Mouse (Mus musculus): Measurements from ENCODE around the gene Efcc1. TPM values are rescaled to one million over a fixed set of nuclear protein-coding genes. Genes with fewer than 3 reads are reported as not detected.
A peak's percentile ranks its signal among the peaks of the same experiment; 100 is the strongest.
"Not testable (repeated sequence)": the region's sequence is repeated elsewhere in the genome, so short reads cannot be mapped to it uniquely, and the experiment has no call there.

The Efcc1 gene
- polyA plus RNA-seq, 1 experiment from 2014 or later: 3.8 TPM

GRCm38 (mm10) chr6:87763376-87764280 lies 33.0 kb downstream of the Efcc1 start:
- no peak overlapping the region for H3K4me3 ChIP-seq (ENCODE audit: low read depth, low read length)
- DNase-seq (peak; percentile 68), ATAC-seq (ENCODE audit: insufficient read depth) (no peak; the same call in 1 of the 2 replicates)
- no peaks in the 10 kb centered on the region for H3K36me3 ChIP-seq (ENCODE audit: insufficient read depth)
- H3K4me2 ChIP-seq: no peak overlapping the region
- no peaks in the 10 kb centered on the region for H3K27me3 ChIP-seq (ENCODE audit: insufficient read depth, low read length)
- no peak overlapping the region for H3K27ac ChIP-seq (ENCODE audit: low read depth)
- no peak overlapping the region for H3K9ac ChIP-seq
- peak; percentile 71 for TF ChIP-seq CTCF (IDR thresholded peaks at IDR 0.05; ENCODE audit: low read depth)
- H3K4me1 ChIP-seq (ENCODE audit: insufficient read depth): no peaks in the 10 kb centered on the region
- no peaks in the 10 kb centered on the region for H3K9me3 ChIP-seq (ENCODE audit: low read depth, low read length)
- 62% methylated on average over 4 of the region's 4 CpGs for WGBS

- H3K4me1 ChIP-seq (ENCODE audit: insufficient read depth); DNase-seq; H3K9me3 ChIP-seq (ENCODE audit: low read depth, low read length); H3K27ac ChIP-seq (ENCODE audit: low read depth); H3K4me2 ChIP-seq; H3K9ac ChIP-seq; H3K4me3 ChIP-seq (ENCODE audit: low read depth, low read length); H3K36me3 ChIP-seq (ENCODE audit: insufficient read depth); ATAC-seq (ENCODE audit: insufficient read depth); H3K27me3 ChIP-seq (ENCODE audit: insufficient read depth, low read length): not testable (repeated sequence)
- WGBS: 89% methylated on average over 2 of the region's 2 CpGs
Observed at GRCm38 (mm10) chr6:87764296-87764695, 33.6 kb downstream of the Efcc1 start.

- ATAC-seq (ENCODE audit: insufficient read depth) (no peak; the same call in 1 of the 2 replicates), DNase-seq (peak; percentile 71)
- Histone ChIP-seq H3K9me3 (ENCODE audit: low read depth, low read length) (no peaks in the 10 kb centered on the region), H3K27ac (ENCODE audit: low read depth) (no peak overlapping the region), H3K27me3 (ENCODE audit: insufficient read depth, low read length) (no peaks in the 10 kb centered on the region), H3K36me3 (ENCODE audit: insufficient read depth) (no peaks in the 10 kb centered on the region), H3K9ac (no peak overlapping the region), H3K4me1 (ENCODE audit: insufficient read depth) (no peaks in the 10 kb centered on the region), H3K4me2 (no peak overlapping the region), H3K4me3 (ENCODE audit: low read depth, low read length) (no peak overlapping the region)
- TF ChIP-seq CTCF (IDR thresholded peaks at IDR 0.05; ENCODE audit: low read depth): peak; percentile 63
- WGBS: 52% methylated on average over 8 of the region's 8 CpGs
Observed at GRCm38 (mm10) chr6:87770626-87771025, 40.0 kb downstream of the Efcc1 start.

GRCm38 (mm10) chr6:87774466-87774865 lies 43.8 kb downstream of the Efcc1 start:
- no peaks in the 10 kb centered on the region for H3K4me1 ChIP-seq (ENCODE audit: insufficient read depth)
- no peaks in the 10 kb centered on the region for H3K36me3 ChIP-seq (ENCODE audit: insufficient read depth)
- DNase-seq (no peak), ATAC-seq (ENCODE audit: insufficient read depth) (no peak)
- no peak overlapping the region for H3K27ac ChIP-seq (ENCODE audit: low read depth)
- 34% methylated on average over 1 of the region's 1 CpGs for WGBS
- no peak overlapping the region for H3K4me3 ChIP-seq (ENCODE audit: low read depth, low read length)
- no peak for TF ChIP-seq CTCF (IDR thresholded peaks at IDR 0.05; ENCODE audit: low read depth)
- no peaks in the 10 kb centered on the region for H3K27me3 ChIP-seq (ENCODE audit: insufficient read depth, low read length)
- no peaks in the 10 kb centered on the region for H3K9me3 ChIP-seq (ENCODE audit: low read depth, low read length)
- no peak overlapping the region for H3K9ac ChIP-seq
- H3K4me2 ChIP-seq: no peak overlapping the region

GRCm38 (mm10) chr6:87774909-87775308 lies 44.2 kb downstream of the Efcc1 start:
- ATAC-seq (ENCODE audit: insufficient read depth): no peak
- WGBS: 75% methylated on average over 9 of the region's 9 CpGs

GRCm38 (mm10) chr6:87775588-87776245 lies 45.0 kb downstream of the Efcc1 start:
- WGBS: 55% methylated on average over 3 of the region's 3 CpGs
- ATAC-seq (ENCODE audit: insufficient read depth): no peak

More at GRCm38 (mm10) chr6:87774909-87775308, 44.2 kb downstream of the Efcc1 start:
- Histone ChIP-seq H3K4me1 (ENCODE audit: insufficient read depth) (no peaks in the 10 kb centered on the region), H3K4me3 (ENCODE audit: low read depth, low read length) (no peak overlapping the region), H3K36me3 (ENCODE audit: insufficient read depth) (no peaks in the 10 kb centered on the region), H3K27ac (ENCODE audit: low read depth) (no peak overlapping the region), H3K9me3 (ENCODE audit: low read depth, low read length) (no peaks in the 10 kb centered on the region), H3K9ac (no peak overlapping the region), H3K27me3 (ENCODE audit: insufficient read depth, low read length) (no peaks in the 10 kb centered on the region), H3K4me2 (no peak overlapping the region)
- DNase-seq: no peak
- TF ChIP-seq CTCF (IDR thresholded peaks at IDR 0.05; ENCODE audit: low read depth): no peak

GRCm38 (mm10) chr6:87776663-87777062 lies 46.0 kb downstream of the Efcc1 start:
- H3K4me1 ChIP-seq (ENCODE audit: insufficient read depth): no peaks in the 10 kb centered on the region
- no peak overlapping the region for H3K4me2 ChIP-seq
- ATAC-seq (ENCODE audit: insufficient read depth) (no peak), DNase-seq (no peak)
- no peak overlapping the region for H3K27ac ChIP-seq (ENCODE audit: low read depth)
- H3K36me3 ChIP-seq (ENCODE audit: insufficient read depth): no peaks in the 10 kb centered on the region
- no peaks in the 10 kb centered on the region for H3K27me3 ChIP-seq (ENCODE audit: insufficient read depth, low read length)
- WGBS: 85% methylated on average over 1 of the region's 1 CpGs
- H3K4me3 ChIP-seq (ENCODE audit: low read depth, low read length): no peak overlapping the region
- H3K9ac ChIP-seq: no peak overlapping the region; the same call in 1 of the 2 replicates
- no peak for TF ChIP-seq CTCF (IDR thresholded peaks at IDR 0.05; ENCODE audit: low read depth)
- H3K9me3 ChIP-seq (ENCODE audit: low read depth, low read length): no peaks in the 10 kb centered on the region

More at GRCm38 (mm10) chr6:87775588-87776245, 45.0 kb downstream of the Efcc1 start:
- Histone ChIP-seq H3K27ac (ENCODE audit: low read depth) (no peak overlapping the region), H3K4me1 (ENCODE audit: insufficient read depth) (no peaks in the 10 kb centered on the region), H3K36me3 (ENCODE audit: insufficient read depth) (no peaks in the 10 kb centered on the region), H3K4me2 (no peak overlapping the region; the same call in 1 of the 2 replicates), H3K9ac (no peak overlapping the region), H3K4me3 (ENCODE audit: low read depth, low read length) (no peak overlapping the region), H3K27me3 (ENCODE audit: insufficient read depth, low read length) (no peaks in the 10 kb centered on the region), H3K9me3 (ENCODE audit: low read depth, low read length) (no peaks in the 10 kb centered on the region)
- no peak for TF ChIP-seq CTCF (IDR thresholded peaks at IDR 0.05; ENCODE audit: low read depth)
- DNase-seq: no peak
